Mouse (Mus musculus): ENCODE measurements at regions not wholly inside any gene's neighbourhood (a gene's known extent, or its start where the extent isn't known, plus 50 kb on each side); places are given as distances from the start of the nearest gene placed in this dataset.
"Not testable (repeated sequence)": the region's sequence is repeated elsewhere in the genome, so short reads cannot be mapped to it uniquely, and the experiment has no call there.

GRCm38 (mm10) chr7:60622271-60623249, 482.5 kb upstream of the Snrpn start:
- peak; percentile 13 for DNase-seq (ENCODE audit: low spot score)

GRCm38 (mm10) chr7:60617070-60617674, 477.2 kb upstream of the Snrpn start:
- not testable (repeated sequence) for DNase-seq (ENCODE audit: low spot score)

Measured in thymus, postnatal 0 days (tissue).